Mouse (Mus musculus) CH12.LX (cell line): ENCODE data around the gene Cd40. TPM values are rescaled to one million over a fixed set of nuclear protein-coding genes. Genes with fewer than 3 reads are reported as not detected.

Experiments
- DNase-seq: peaks from one replicate; pipeline ENCODE4 v3.0.0-alpha.2; 2013; ENCODE audit errors: extremely low read depth
- H3K27ac ChIP-seq: 2 replicates; pipeline ENCODE4 v1.5.1; 2012; ENCODE audit warnings: low read depth, mild to moderate bottlenecking, control low read depth, moderate library complexity; ENCODE audit not compliant: insufficient read depth
- H3K27me3 ChIP-seq: replicated peaks from 2 replicates; pipeline ENCODE3; 2012; ENCODE audit warnings: inconsistent platforms
- H3K36me3 ChIP-seq, 2 experiments: replicated peaks in 1 of 2; 2 replicates each; pipeline versions ENCODE3 to v1.6.1; 2012; ENCODE audit warnings: inconsistent platforms in 1 of 2, low read length in 1 of 2, mild to moderate bottlenecking in 1 of 2, mixed read lengths in 1 of 2, moderate library complexity in 1 of 2; ENCODE audit not compliant: control insufficient read depth in 1 of 2, insufficient read depth in 1 of 2
- H3K4me1 ChIP-seq, 2 experiments: 2 replicates each; pipeline ENCODE4 v1.6.1; 2012; ENCODE audit warnings: inconsistent platforms in 1 of 2, moderate library complexity in 1 of 2; ENCODE audit not compliant: insufficient read depth in 2 of 2, control insufficient read depth in 1 of 2
- H3K4me2 ChIP-seq: 2 replicates; pipeline ENCODE4 v1.6.1; 2012; ENCODE audit warnings: low read depth, mild to moderate bottlenecking, control low read depth; ENCODE audit not compliant: poor library complexity, insufficient read depth, severe bottlenecking
- H3K4me3 ChIP-seq, 3 experiments: fragments of 150-350 bp in 1 of 3; sonication (generic) in 1 of 3; replicated peaks in 1 of 3; 2 replicates each; pipeline versions ENCODE3 to v1.5.1; 2011 to 2012; ENCODE audit warnings: low read depth in 2 of 3, low read length in 2 of 3, mild to moderate bottlenecking in 2 of 3, moderate library complexity in 2 of 3, control low read depth in 1 of 3, improper control_type of control experiment in 1 of 3, inconsistent platforms in 1 of 3, mixed read lengths in 1 of 3; ENCODE audit not compliant: poor library complexity in 1 of 3
- H3K79me2 ChIP-seq: replicated peaks from 2 replicates; pipeline ENCODE4 v1.6.1; 2012; ENCODE audit warnings: mild to moderate bottlenecking, moderate library complexity; ENCODE audit not compliant: control insufficient read depth, poor library complexity, insufficient read depth, severe bottlenecking; ENCODE audit errors: extremely low read depth
- H3K9ac ChIP-seq: 2 replicates; pipeline ENCODE4 v1.6.1; 2012; ENCODE audit warnings: low read depth, mild to moderate bottlenecking, control low read depth, moderate library complexity; ENCODE audit not compliant: insufficient read depth
- H3K9me3 ChIP-seq: replicated peaks from 2 replicates; pipeline ENCODE3; 2012; ENCODE audit warnings: low read length, inconsistent platforms, mixed read lengths
- BHLHE40 ChIP-seq: IDR thresholded peaks from 2 replicates; pipeline ENCODE4 v1.6.1; 2011; ENCODE audit warnings: mild to moderate bottlenecking, low read depth, low read length, improper control_type of control experiment
- EP300 ChIP-seq: IDR thresholded peaks from 2 replicates; pipeline ENCODE4 v1.6.1; 2011; ENCODE audit warnings: low read length, improper control_type of control experiment
- GABPA ChIP-seq: IDR thresholded peaks from 2 replicates; pipeline ENCODE4 v1.6.1; 2012; ENCODE audit warnings: low read depth, low read length, improper control_type of control experiment, inconsistent platforms; ENCODE audit not compliant: insufficient replicate concordance
- JUN ChIP-seq: IDR thresholded peaks from 2 replicates; pipeline ENCODE4 v1.6.1; 2011; ENCODE audit warnings: low read depth, mild to moderate bottlenecking, low read length, improper control_type of control experiment, moderate library complexity; ENCODE audit not compliant: insufficient read depth
- KAT2A ChIP-seq: IDR thresholded peaks from 2 replicates; pipeline ENCODE4 v1.6.1; 2012; ENCODE audit warnings: low read length, improper control_type of control experiment, inconsistent platforms; ENCODE audit not compliant: insufficient replicate concordance
- MAFK ChIP-seq: IDR thresholded peaks from 2 replicates; pipeline ENCODE4 v1.6.1; 2011; ENCODE audit warnings: low read length, improper control_type of control experiment; ENCODE audit not compliant: insufficient replicate concordance
- NRF1 ChIP-seq: IDR thresholded peaks from 2 replicates; pipeline ENCODE4 v1.6.1; 2014; ENCODE audit warnings: low read depth, mild to moderate bottlenecking, inconsistent platforms, low read length, improper control_type of control experiment, moderate library complexity
- RAD21 ChIP-seq: IDR thresholded peaks from 2 replicates; pipeline ENCODE4 v1.6.1; 2011; ENCODE audit warnings: low read depth, mild to moderate bottlenecking, low read length, improper control_type of control experiment, moderate library complexity
- SIN3A ChIP-seq: IDR thresholded peaks from 2 replicates; pipeline ENCODE4 v1.6.1; 2012; ENCODE audit warnings: low read length, improper control_type of control experiment, inconsistent platforms
- SMC3 ChIP-seq: IDR thresholded peaks from 2 replicates; pipeline ENCODE4 v1.6.1; 2011; ENCODE audit warnings: low read depth, low read length, improper control_type of control experiment
- ZKSCAN1 ChIP-seq: IDR thresholded peaks from 2 replicates; pipeline ENCODE4 v1.6.1; 2012; ENCODE audit warnings: low read depth, inconsistent platforms, low read length, improper control_type of control experiment, borderline replicate concordance
- ZMIZ1 ChIP-seq: IDR thresholded peaks from 2 replicates; pipeline ENCODE4 v1.6.1; 2012; ENCODE audit warnings: low read depth, mild to moderate bottlenecking, inconsistent platforms, low read length, improper control_type of control experiment
- ZNF384 ChIP-seq: IDR thresholded peaks from 2 replicates; pipeline ENCODE4 v1.6.1; 2012; ENCODE audit warnings: low read depth, low read length, improper control_type of control experiment, inconsistent platforms
- dilution Hi-C: fragments of 300-500 bp; cut with MboI; formaldehyde crosslinking; loops from 2 replicates; pipeline ENCODE4 v1.14.3; 2020; ENCODE audit warnings: low sequenced_read_pairs; ENCODE audit not compliant: extremely low pct_unique_long_range_greater_than_20kb, extremely low pct_ligation_motif_present
- in situ Hi-C: fragments of 300-500 bp; cut with MboI; formaldehyde crosslinking; loops from 3 replicates; pipeline ENCODE4 v1.14.3; 2019; ENCODE audit warnings: low sequenced_read_pairs, low pct_ligation_motif_present, low pct_unique_long_range_greater_than_20kb, mixed read lengths
- polyA plus RNA-seq: library from polyadenylated mRNA; unstranded; fragments of >175 nt; gene quantifications from 2 replicates; pipeline ENCODE4 v1.2.1, GENCODE M21; 2012; ENCODE audit warnings: low read depth; ENCODE audit not compliant: insufficient read length
- total RNA-seq, 2 experiments: library from RNA; depleted of rRNA; stranded (reverse); fragments of 300-350 nt in 1 of 2; fragments of >200 nt in 1 of 2; gene quantifications; 2 replicates each; pipeline ENCODE4 v1.2.3; 2012 to 2014

Gene Cd40
- total and polyA plus RNA-seq, 3 experiments, result 146 to 223 (median 147) TPM

GRCm38 (mm10) chr2:165009581-165009980 is 45.8 kb upstream of the Cd40 start:
- TF ChIP-seq NRF1 (no peak), MAFK (no peak), ZMIZ1 (no peak), ZKSCAN1 (no peak), KAT2A (no peak), SMC3 (no peak)
- in situ Hi-C loops, result no loop called here
- Histone ChIP-seq H3K27ac (no peak overlapping the region), H3K4me2 (no peak overlapping the region), H3K9ac (no peak overlapping the region), H3K36me3 (peaks cover 58 to 91% of the 10 kb centered on the region in 2 experiments), H3K4me1 (peaks cover 0 to 4% of the 10 kb centered on the region in 2 experiments; a peak in 1 of 4 replicates), H3K27me3 (no peaks in the 10 kb centered on the region), H3K79me2 (no peaks in the 10 kb centered on the region), H3K9me3 (no peaks in the 10 kb centered on the region), H3K4me3 (no peak overlapping the region)
- dilution Hi-C loops, result no loop called here
- DNase-seq, result no peak

- no peaks in the 10 kb centered on the region for H3K27me3 ChIP-seq
- H3K9ac ChIP-seq, result no peak overlapping the region
- dilution Hi-C loops, result no loop called here
- H3K79me2 ChIP-seq, result no peaks in the 10 kb centered on the region
- no peak for TF ChIP-seq RAD21
- TF ChIP-seq ZMIZ1, result no peak
- TF ChIP-seq JUN, result no peak
- TF ChIP-seq EP300, result no peak
- TF ChIP-seq MAFK, result no peak
- TF ChIP-seq GABPA, result no peak
- TF ChIP-seq ZNF384, result no peak
- no peak for TF ChIP-seq SIN3A
- no peak for TF ChIP-seq BHLHE40
- no peak for TF ChIP-seq SMC3
- TF ChIP-seq, all 38 proteins: peak for 0
- no peaks in the 10 kb centered on the region for H3K9me3 ChIP-seq
- peaks cover 0 to 12% of the 10 kb centered on the region in 2 experiments; a peak in 1 of 4 replicates for H3K4me1 ChIP-seq
- peaks cover 54 to 84% of the 10 kb centered on the region in 2 experiments for H3K36me3 ChIP-seq
- in situ Hi-C loops, result no loop called here
- no peak overlapping the region for H3K4me2 ChIP-seq
- H3K27ac ChIP-seq, result no peak overlapping the region
- DNase-seq, result no peak
- H3K4me3 ChIP-seq, result no peak overlapping the region
Measured at GRCm38 (mm10) chr2:165010351-165010750, 45.1 kb upstream of the Cd40 start.
